Mouse (Mus musculus) stomach, embryonic 15.5 days (tissue): ENCODE measurements around the gene Il20rb. TPM values are rescaled to one million over a fixed set of nuclear protein-coding genes. Genes with fewer than 3 reads are reported as not detected.

Experiments
- ATAC-seq: fragments of 200-750 bp; cut with Nextera tagmentation; 2 replicates; pipeline ENCODE4 v1.8.0; 2017; ENCODE audit warnings: low read depth, moderate number of reproducible peaks, moderate TSS enrichment; ENCODE audit not compliant: insufficient read depth, low FRiP score
- H3K27ac ChIP-seq: fragments of 300-500 bp; sonication (generic); 2 replicates; pipeline ENCODE4 v1.5.1; 2015; ENCODE audit warnings: mild to moderate bottlenecking, inconsistent platforms
- H3K27me3 ChIP-seq: fragments of 300-500 bp; sonication (generic); replicated peaks from 2 replicates; pipeline ENCODE4 v1.6.1; 2015; ENCODE audit warnings: inconsistent platforms
- H3K36me3 ChIP-seq: fragments of 300-500 bp; sonication (generic); 2 replicates; pipeline ENCODE4 v1.6.1; 2015; ENCODE audit warnings: inconsistent platforms
- H3K4me1 ChIP-seq: fragments of 300-500 bp; sonication (generic); 2 replicates; pipeline ENCODE4 v1.6.1; 2015; ENCODE audit warnings: inconsistent platforms
- H3K4me2 ChIP-seq: fragments of 300-500 bp; sonication (generic); 2 replicates; pipeline ENCODE4 v1.6.1; 2015; ENCODE audit warnings: mild to moderate bottlenecking, inconsistent platforms
- H3K4me3 ChIP-seq: fragments of 300-500 bp; sonication (generic); replicated peaks from 2 replicates; pipeline ENCODE4 v1.5.1; 2015; ENCODE audit warnings: inconsistent platforms
- H3K9ac ChIP-seq: fragments of 300-500 bp; sonication (generic); 2 replicates; pipeline ENCODE4 v1.6.1; 2015; ENCODE audit warnings: inconsistent platforms
- H3K9me3 ChIP-seq: fragments of 300-500 bp; sonication (generic); 2 replicates; pipeline ENCODE4 v1.6.1; 2016; ENCODE audit warnings: inconsistent platforms
- WGBS: fragments of 180-500 bp; shearing (Covaris S2); methylation state at CpG from one replicate; pipeline ENCODE4 v1.1.7; 2015; 5-methylcytosine and 5-hydroxymethylcytosine counted together
- polyA plus RNA-seq: library from polyadenylated mRNA; unstranded; fragments of >200 nt; fragmentation: Nextera tagmentation; extraction: Ambion mirVana; gene quantifications from 2 replicates; pipeline ENCODE4 v1.2.1, GENCODE M21; 2015

The Il20rb gene
- polyA plus RNA-seq, 1 experiment from 2014 or later: 1.4 TPM

DNA sequence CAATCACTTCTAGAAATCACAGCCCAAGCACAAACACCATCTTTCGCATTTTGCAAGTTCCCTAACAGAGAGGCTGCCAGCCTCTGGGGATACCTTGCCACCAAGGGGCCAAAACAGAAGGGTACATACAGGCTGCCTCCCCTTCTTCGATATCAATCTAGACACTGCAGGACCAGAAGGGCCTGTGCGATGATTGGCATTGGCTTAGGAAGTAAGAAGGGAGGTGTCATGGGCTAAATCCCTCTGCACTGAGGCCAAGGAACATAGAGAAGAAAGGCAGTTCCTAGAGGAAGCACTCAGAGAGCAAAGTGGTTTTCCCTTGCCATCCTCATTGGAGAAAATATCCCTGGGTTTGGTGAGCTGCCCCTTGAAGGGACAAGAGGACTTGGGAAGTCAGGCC is 16.9 kb downstream of the Il20rb start:
- peaks cover 5% of the 10 kb centered on the region; the same call in 1 of the 2 replicates for H3K4me1 ChIP-seq
- no peak overlapping the region for H3K27ac ChIP-seq
- H3K36me3 ChIP-seq: no peaks in the 10 kb centered on the region
- no peak overlapping the region for H3K4me3 ChIP-seq
- 91% methylated on average over 3 of the region's 3 CpGs for WGBS
- H3K27me3 ChIP-seq: no peaks in the 10 kb centered on the region
- ATAC-seq: no peak
- H3K9ac ChIP-seq: no peak overlapping the region
- H3K4me2 ChIP-seq: no peak overlapping the region
- H3K9me3 ChIP-seq: no peaks in the 10 kb centered on the region

DNA sequence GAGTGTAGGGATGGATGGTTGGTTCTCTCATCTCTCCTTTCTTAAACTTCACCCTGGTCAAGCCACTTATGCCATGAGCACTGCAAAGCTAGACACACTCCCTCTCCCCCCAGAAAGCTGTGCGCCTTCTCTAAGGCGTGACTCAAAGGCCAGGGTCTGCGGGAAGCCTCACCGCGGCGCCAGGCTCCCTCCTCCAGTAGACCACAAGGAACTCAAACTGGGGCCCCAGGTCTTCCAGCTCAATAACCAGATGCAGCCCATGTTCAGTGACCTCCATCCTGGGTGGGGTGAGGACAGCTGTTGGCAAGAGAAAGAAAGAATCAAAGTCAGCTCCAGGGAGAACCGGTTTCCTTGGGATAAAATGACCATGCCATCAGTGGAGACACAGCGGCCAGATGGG is 18.4 kb downstream of the Il20rb start:
- Histone ChIP-seq H3K9me3 (no peaks in the 10 kb centered on the region), H3K27me3 (no peaks in the 10 kb centered on the region), H3K4me2 (no peak overlapping the region), H3K36me3 (no peaks in the 10 kb centered on the region), H3K4me3 (no peak overlapping the region), H3K27ac (no peak overlapping the region), H3K9ac (no peak overlapping the region), H3K4me1 (peaks cover 5% of the 10 kb centered on the region; the same call in 1 of the 2 replicates)
- 98% methylated on average over 8 of the region's 8 CpGs for WGBS
- no peak for ATAC-seq

- Histone ChIP-seq H3K9me3 (no peaks in the 10 kb centered on the region), H3K4me2 (no peak overlapping the region), H3K4me3 (no peak overlapping the region), H3K4me1 (peaks cover 5% of the 10 kb centered on the region; the same call in 1 of the 2 replicates), H3K27ac (no peak overlapping the region), H3K9ac (no peak overlapping the region), H3K27me3 (no peaks in the 10 kb centered on the region), H3K36me3 (no peaks in the 10 kb centered on the region)
- no peak for ATAC-seq
- 76% methylated on average over 7 of the region's 7 CpGs for WGBS
Measured at GRCm38 (mm10) chr9:100467653-100468052, 18.9 kb downstream of the Il20rb start.

DNA sequence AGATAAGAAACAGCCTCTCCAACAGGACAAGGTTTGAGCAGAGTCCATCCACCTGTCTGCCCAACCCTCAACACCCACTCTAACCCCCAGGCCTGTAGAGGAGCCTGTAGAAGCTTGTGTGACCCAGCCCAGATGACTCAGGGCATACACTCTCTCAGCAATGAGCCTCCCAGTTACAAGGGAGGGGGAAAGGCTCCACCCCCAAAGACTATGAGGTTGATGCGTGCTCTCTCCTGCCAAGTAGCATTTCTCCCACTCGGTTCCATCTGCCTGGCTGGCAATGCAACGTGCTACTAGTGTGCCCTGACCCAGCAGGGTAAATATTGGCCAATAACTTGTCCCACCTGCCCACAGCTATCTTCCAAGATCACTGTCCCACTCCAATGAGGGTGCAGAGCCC is 19.8 kb downstream of the Il20rb start:
- WGBS: 67% methylated on average over 3 of the region's 3 CpGs
- H3K9me3 ChIP-seq: no peaks in the 10 kb centered on the region
- no peaks in the 10 kb centered on the region for H3K36me3 ChIP-seq
- H3K4me2 ChIP-seq: no peak overlapping the region
- H3K27ac ChIP-seq: no peak overlapping the region
- peaks cover 5% of the 10 kb centered on the region; the same call in 1 of the 2 replicates for H3K4me1 ChIP-seq
- H3K27me3 ChIP-seq: no peaks in the 10 kb centered on the region
- H3K9ac ChIP-seq: no peak overlapping the region
- no peak overlapping the region for H3K4me3 ChIP-seq
- peak; percentile 71; the same call in 1 of the 2 replicates for ATAC-seq

DNA sequence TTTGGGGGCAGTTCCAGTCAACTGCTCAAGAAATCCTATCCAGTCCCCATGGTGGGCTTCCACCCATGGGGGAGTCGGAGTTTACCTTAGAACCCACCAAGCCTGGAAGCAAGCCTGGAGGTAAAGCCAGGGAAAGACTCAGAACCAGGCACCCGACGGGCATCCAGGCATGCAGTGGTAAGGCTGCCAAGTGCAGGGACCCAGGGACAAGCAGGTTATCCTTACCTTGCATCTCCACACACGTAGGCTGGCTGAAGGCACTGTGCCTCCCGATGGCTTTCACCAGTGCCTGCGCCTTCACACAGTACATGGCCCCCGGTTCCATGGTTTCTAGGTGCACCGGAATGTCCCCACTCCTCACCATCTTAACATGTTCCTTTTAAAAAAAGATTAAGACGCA is 20.6 kb downstream of the Il20rb start:
- Histone ChIP-seq H3K36me3 (no peaks in the 10 kb centered on the region), H3K4me1 (0 out of 2 replicates have a peak, but pooled peaks cover 3% of the 10 kb centered on the region), H3K27me3 (no peaks in the 10 kb centered on the region), H3K4me3 (no peak overlapping the region), H3K9ac (no peak overlapping the region), H3K9me3 (no peaks in the 10 kb centered on the region), H3K4me2 (no peak overlapping the region), H3K27ac (no peak overlapping the region)
- WGBS: 93% methylated on average over 9 of the region's 9 CpGs
- no peak for ATAC-seq

DNA sequence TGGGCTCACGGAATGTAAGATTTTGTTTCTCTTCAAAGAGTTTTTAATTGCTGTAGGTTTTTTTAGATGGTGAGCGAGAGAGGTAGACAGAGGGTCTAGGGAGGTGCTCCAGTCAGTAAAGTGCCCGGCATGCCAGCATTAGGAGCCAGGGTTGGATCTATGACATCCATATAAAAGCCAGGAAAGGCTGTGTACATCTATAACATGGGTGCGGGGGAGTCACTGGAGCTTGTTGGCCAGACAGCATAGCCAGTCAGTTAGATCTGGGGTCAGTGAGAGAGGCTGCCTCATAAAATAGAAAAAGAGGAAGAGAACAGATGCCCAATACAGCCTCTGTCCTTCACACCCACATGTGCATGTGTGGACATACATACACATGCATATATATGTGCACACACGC is 21.2 kb downstream of the Il20rb start:
- Histone ChIP-seq H3K4me1 (no peaks in the 10 kb centered on the region), H3K9ac (no peak overlapping the region), H3K27me3 (no peaks in the 10 kb centered on the region), H3K4me3 (no peak overlapping the region), H3K27ac (no peak overlapping the region), H3K4me2 (no peak overlapping the region), H3K36me3 (no peaks in the 10 kb centered on the region), H3K9me3 (no peaks in the 10 kb centered on the region)
- no peak for ATAC-seq
- 88% methylated on average over 5 of the region's 5 CpGs for WGBS

GRCm38 (mm10) chr9:100463771-100464170 is 22.8 kb downstream of the Il20rb start:
- no peaks in the 10 kb centered on the region for H3K9me3 ChIP-seq
- no peak overlapping the region for H3K4me2 ChIP-seq
- ATAC-seq: no peak
- no peak overlapping the region for H3K9ac ChIP-seq
- H3K4me1 ChIP-seq: no peaks in the 10 kb centered on the region
- no peaks in the 10 kb centered on the region for H3K36me3 ChIP-seq
- no peak overlapping the region for H3K4me3 ChIP-seq
- no peak overlapping the region for H3K27ac ChIP-seq
- no peaks in the 10 kb centered on the region for H3K27me3 ChIP-seq
- WGBS: 82% methylated on average over 2 of the region's 2 CpGs

DNA sequence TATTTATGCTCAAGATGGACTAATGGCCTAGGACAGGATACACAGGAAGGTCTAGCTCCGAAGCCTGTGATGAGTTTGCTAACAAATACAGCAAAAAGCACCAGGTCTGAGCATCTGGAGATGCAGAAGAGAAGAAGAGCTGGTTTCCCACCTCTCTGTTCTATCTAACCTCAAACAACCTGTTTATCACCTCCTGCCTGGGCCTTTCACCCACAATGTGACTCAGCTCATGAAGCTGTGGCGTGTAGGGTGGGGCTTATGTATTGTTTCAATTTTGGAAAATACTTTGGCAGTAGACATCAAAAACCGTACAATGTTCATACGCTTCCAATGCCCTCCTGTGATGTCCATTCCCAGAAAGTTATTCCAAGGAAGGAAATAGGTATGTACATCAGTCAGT is 24.5 kb downstream of the Il20rb start:
- Histone ChIP-seq H3K4me1 (no peaks in the 10 kb centered on the region), H3K4me3 (no peak overlapping the region), H3K9me3 (no peaks in the 10 kb centered on the region), H3K27me3 (no peaks in the 10 kb centered on the region), H3K36me3 (no peaks in the 10 kb centered on the region), H3K9ac (no peak overlapping the region), H3K4me2 (no peak overlapping the region), H3K27ac (no peak overlapping the region)
- WGBS: 82% methylated on average over 4 of the region's 4 CpGs
- no peak for ATAC-seq

DNA sequence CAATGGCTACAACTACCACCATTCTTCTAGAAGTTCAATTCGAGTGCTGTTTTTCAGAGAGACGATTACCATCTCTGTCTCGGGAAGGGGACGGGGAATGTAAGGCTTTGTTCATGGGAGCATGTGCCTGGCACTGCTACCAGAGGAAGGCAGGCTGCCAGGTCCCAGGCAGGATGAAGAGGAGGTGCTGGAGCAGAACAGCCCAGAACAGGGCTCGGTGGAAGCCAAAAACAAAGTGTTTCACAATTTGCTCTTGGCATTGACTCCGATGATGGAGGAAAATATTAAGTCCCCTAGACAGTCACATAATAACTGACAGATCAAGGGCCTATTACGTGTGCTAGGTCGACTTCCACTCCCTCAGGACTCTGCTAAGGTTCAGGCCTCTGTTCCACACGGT is 24.9 kb downstream of the Il20rb start:
- no peak overlapping the region for H3K9ac ChIP-seq
- H3K36me3 ChIP-seq: no peaks in the 10 kb centered on the region
- no peaks in the 10 kb centered on the region for H3K4me1 ChIP-seq
- no peak overlapping the region for H3K4me3 ChIP-seq
- no peaks in the 10 kb centered on the region for H3K9me3 ChIP-seq
- 85% methylated on average over 9 of the region's 9 CpGs for WGBS
- no peak overlapping the region for H3K4me2 ChIP-seq
- no peaks in the 10 kb centered on the region for H3K27me3 ChIP-seq
- no peak for ATAC-seq
- H3K27ac ChIP-seq: no peak overlapping the region

DNA sequence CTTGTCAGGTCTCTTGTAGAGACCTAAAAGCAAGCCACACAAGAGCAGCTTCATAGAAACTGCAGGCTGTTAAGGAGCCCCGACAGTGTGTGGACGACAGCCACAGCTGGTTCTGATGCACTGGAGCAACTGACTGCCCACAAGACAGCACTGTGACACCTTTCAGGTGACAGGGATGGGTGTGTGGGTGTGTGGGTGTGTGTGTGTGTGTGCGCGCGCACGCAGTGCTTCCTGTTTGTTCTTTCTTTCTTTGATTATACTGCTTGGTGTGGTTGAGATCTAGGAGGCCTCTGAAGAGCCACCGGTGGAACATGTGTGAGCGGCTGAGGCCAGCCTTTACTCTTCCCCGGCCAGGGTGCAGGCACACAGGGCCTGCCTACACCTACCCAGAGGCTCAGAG is 26.4 kb downstream of the Il20rb start:
- ATAC-seq: no peak
- Histone ChIP-seq H3K27me3 (no peaks in the 10 kb centered on the region), H3K9me3 (no peaks in the 10 kb centered on the region), H3K4me3 (no peak overlapping the region), H3K36me3 (no peaks in the 10 kb centered on the region), H3K4me2 (no peak overlapping the region), H3K9ac (no peak overlapping the region), H3K4me1 (no peaks in the 10 kb centered on the region), H3K27ac (no peak overlapping the region)
- 91% methylated on average over 9 of the region's 9 CpGs for WGBS

DNA sequence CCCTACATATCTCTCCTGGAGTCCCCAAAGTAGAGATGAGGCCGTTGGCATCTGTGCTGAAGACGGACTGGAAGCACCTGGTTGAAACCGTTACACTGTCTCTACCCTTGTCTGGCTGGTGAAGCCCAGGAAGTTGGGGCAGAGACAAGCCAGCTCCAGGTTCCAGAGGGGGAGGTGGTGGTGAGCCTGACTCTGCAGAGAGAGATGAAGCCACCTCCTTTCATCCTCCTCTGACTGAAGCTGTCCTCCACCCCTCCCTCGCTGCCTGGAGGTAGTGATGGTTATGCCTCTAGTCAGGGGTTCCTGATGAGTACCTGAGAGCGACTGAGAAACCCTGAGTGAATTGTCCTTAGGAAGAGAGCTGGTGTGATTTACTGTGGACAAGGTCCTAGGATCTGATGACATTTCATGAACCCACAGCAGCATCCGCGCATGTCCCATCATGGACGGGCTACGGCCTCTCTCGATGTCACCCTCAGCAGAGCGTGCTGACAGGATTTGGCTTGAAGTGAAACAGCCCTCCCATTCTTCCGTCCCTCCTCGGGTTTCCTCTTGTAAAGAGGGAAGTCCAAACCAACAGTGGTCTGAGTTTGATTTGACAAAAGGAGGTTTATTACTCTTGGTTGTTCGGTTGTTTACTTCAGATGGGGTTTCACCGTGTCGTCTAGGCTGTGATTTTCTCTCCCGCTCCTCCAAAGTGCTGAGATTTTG is 28.5 kb downstream of the Il20rb start:
- Histone ChIP-seq H3K4me2 (no peak overlapping the region), H3K4me1 (peaks cover 8% of the 10 kb centered on the region; the same call in 1 of the 2 replicates), H3K9ac (no peak overlapping the region), H3K27ac (no peak overlapping the region), H3K9me3 (no peaks in the 10 kb centered on the region), H3K36me3 (no peaks in the 10 kb centered on the region), H3K4me3 (no peak overlapping the region), H3K27me3 (no peaks in the 10 kb centered on the region)
- ATAC-seq: no peak
- WGBS: 79% methylated on average over 17 of the region's 17 CpGs

DNA sequence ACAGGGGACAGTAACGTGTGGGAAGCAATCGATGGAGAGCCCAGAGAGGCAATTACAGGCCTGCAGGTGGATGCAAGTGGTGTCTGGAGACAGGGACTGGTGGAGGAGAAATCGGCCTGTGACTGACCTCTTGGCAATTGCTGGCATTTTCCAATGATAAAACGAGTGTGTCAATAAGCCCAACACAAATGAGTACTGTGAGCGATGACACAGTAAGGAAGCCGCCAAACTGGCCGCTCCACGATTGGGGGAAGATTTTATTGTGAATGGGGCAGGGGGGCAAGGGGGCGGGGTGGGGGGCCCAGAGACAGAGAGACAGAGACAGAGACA is 32.0 kb downstream of the Il20rb start:
- WGBS: 18% methylated on average over 9 of the region's 9 CpGs
- no peak; the same call in 1 of the 2 replicates for ATAC-seq

More for the DNA sequence above, 32.0 kb downstream of the Il20rb start:
- peak overlapping the region; percentile 43 for H3K4me3 ChIP-seq
- H3K9ac ChIP-seq: peak overlapping the region; percentile 29
- no peaks in the 10 kb centered on the region for H3K9me3 ChIP-seq
- H3K4me2 ChIP-seq: peak overlapping the region; percentile 81
- H3K27ac ChIP-seq: no peak overlapping the region
- no peaks in the 10 kb centered on the region for H3K36me3 ChIP-seq
- peaks cover 8% of the 10 kb centered on the region; the same call in 1 of the 2 replicates for H3K4me1 ChIP-seq
- H3K27me3 ChIP-seq: no peaks in the 10 kb centered on the region
